20 mouse cellular contexts compared by ENCODE assay signal in genomic region chr6:100647196-100647595, GRCm38 (mm10). TPM values are rescaled to one million over a fixed set of nuclear protein-coding genes. Genes with fewer than 3 reads are reported as not detected.
DNase-seq lines count a peak whose midpoint lies in the region; ATAC-seq lines count a peak whose summit lies in the region.
"Had no signal": no experiment of that assay in that cellular context is flagged by ENCODE, and none has a peak within 500 bp of the region (broad histone marks: within the 10 kb centered on the region; RNA-seq: fewer than 3 reads in every experiment).

No protein-coding gene starts in this region.

- no peak for ATAC-seq in CD4-positive, CD25-positive, alpha-beta regulatory T cell, adult 4 months
- ATAC-seq: activated CD4-positive, CD25-positive, alpha-beta regulatory T cell, adult 4 months; forebrain, embryonic 13.5 days; hindbrain, embryonic 16.5 days; intestine, embryonic 16.5 days; Patski had no signal

- peak; percentile 49 for DNase-seq in 416B (ENCODE audit: low read depth)
- DNase-seq in ES-CJ7 (ENCODE audit: low read depth, low spot score): peak; percentile 38
- DNase-seq in c-Kit-positive CD71-negative TER-119-negative erythroid progenitor cells, embryonic 14.5 days (ENCODE audit: low read depth): peak; percentile 17
- peak; percentile 12 to 35 for DNase-seq in kidney, postnatal 25 days
- no peak for DNase-seq in testis, postnatal 10 days (ENCODE audit: low spot score)
- DNase-seq in heart, adult 8-10 months (ENCODE audit: low spot score): no peak
- DNase-seq: adrenal gland, adult 8-10 months; cerebellum, adult 8-10 months; cerebellum, postnatal 36 days; gastrocnemius, postnatal 36 days; liver; thymus, postnatal 25 days had no signal

RNA-seq across cellular contexts. Expression of gene Shq1, which starts 23.8 kb away (rescaled TPM):
- polyA plus RNA-seq in CD4-positive, CD25-positive, alpha-beta regulatory T cell, adult 4 months (2017; shearing (Covaris generic)): 10 to 100 TPM; 10.0 to 11.7 TPM
- total RNA-seq in heart, adult 8-10 months (2022): 1 to 10 TPM; 2.6 to 5.2 (median 3.6) TPM

RNA-seq across cellular contexts. Expression of gene Gxylt2, which starts 57.3 kb away (rescaled TPM):
- under 1 TPM in 1 of 2 experiments, not detected in 1; 0.17 TPM for polyA plus RNA-seq in CD4-positive, CD25-positive, alpha-beta regulatory T cell, adult 4 months (2017; shearing (Covaris generic))
- total RNA-seq in heart, adult 8-10 months (2022): 1 to 10 TPM; 1.6 to 2.4 (median 2.3) TPM
- total RNA-seq: neutrophil, adult 5-6 weeks had no signal
- polyA plus RNA-seq: macrophage had no signal

Comparison
In these comparisons a context has a peak if more than half of its experiments do, and no peak if none do; other contexts are left out.
1. DNase-seq: peak in 416B (single experiment), ES-CJ7 (single experiment), c-Kit-positive CD71-negative TER-119-negative erythroid progenitor cells, embryonic 14.5 days (single experiment) and kidney, postnatal 25 days (2 of 2); none in testis, postnatal 10 days (single experiment) and heart, adult 8-10 months (single experiment).